Mouse (Mus musculus) thymus, adult 2 months (tissue): ENCODE data around the gene Fam107b.

ENCODE experiments used
- CTCF ChIP-seq: fragments of 200-500 bp; IDR thresholded peaks from 2 replicates; pipeline ENCODE4 v1.5.1; 2012; ENCODE audit warnings: mild to moderate bottlenecking, control low read depth, low read length, moderate library complexity, borderline replicate concordance; ENCODE audit not compliant: control insufficient read depth, poor library complexity, insufficient read depth; ENCODE audit errors: extremely low read depth
- POLR2A ChIP-seq: fragments of 200-500 bp; IDR thresholded peaks from 2 replicates; pipeline ENCODE4 v1.6.1; 2012; ENCODE audit warnings: mild to moderate bottlenecking, low read length, control low read depth, moderate library complexity; ENCODE audit not compliant: control insufficient read depth, poor library complexity, insufficient read depth; ENCODE audit errors: extremely low read depth

GRCm38 (mm10) chr2:3713212-3713681, 143.0 kb downstream of the Fam107b start:
- TF ChIP-seq CTCF: no peak; the same call in 1 of the 2 replicates
- peak; percentile 99 for TF ChIP-seq POLR2A
